Mouse (Mus musculus) CH12.LX (cell line): ENCODE results near the gene Tbc1d22a.

ENCODE experiments used
- CTCF ChIP-seq, 2 experiments: IDR thresholded peaks in 1 of 2; conservative IDR thresholded peaks in 1 of 2; 2 replicates each; pipeline ENCODE4 v1.5.1; 2011 to 2012; ENCODE audit warnings: low read depth in 2 of 2, low read length in 2 of 2, improper control_type of control experiment in 1 of 2, inconsistent platforms in 1 of 2, mild to moderate bottlenecking in 1 of 2, moderate library complexity in 1 of 2
- POLR2A ChIP-seq: IDR thresholded peaks from 2 replicates; pipeline ENCODE4 v1.6.1; 2011; ENCODE audit warnings: low read depth, mild to moderate bottlenecking, improper control_type of control experiment, low read length
- USF2 ChIP-seq: conservative IDR thresholded peaks from 2 replicates; pipeline ENCODE4 v1.6.1; 2011; ENCODE audit warnings: low read depth, low read length, improper control_type of control experiment

DNA sequence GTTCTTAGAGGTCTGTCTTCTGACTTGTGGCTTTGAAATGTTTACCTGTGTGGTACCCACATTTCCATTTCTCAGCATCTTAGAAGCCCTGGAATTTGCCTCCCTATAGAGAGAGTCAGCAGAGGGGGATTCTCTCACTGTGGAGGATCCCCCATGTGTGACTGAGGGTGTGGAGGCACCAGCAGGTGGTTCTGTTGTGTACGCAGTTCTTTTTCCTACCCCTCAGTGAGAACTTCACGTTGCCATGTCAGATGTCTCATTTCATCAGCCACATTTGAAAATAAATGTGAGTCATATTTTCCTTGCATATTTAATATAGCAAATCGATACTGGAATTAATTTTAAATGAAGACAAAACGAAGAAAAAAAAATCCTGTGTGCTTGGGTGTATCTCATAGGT, 7.1 kb downstream of the Tbc1d22a start:
- TF ChIP-seq POLR2A (no peak), USF2 (no peak), CTCF (conservative IDR thresholded peaks at IDR 0.05 in 1 of 2, IDR thresholded peaks at IDR 0.05 in 1 of 2; ENCODE audit: low read depth in 2 of 2, low read length in 2 of 2) (no peak)
